Mouse (Mus musculus) ovary, postnatal 10 days (tissue): ENCODE measurements around the gene Fblim1.

Experiments used
- DNase-seq: peaks from one replicate; pipeline ENCODE4 v3.0.0; 2022; ENCODE audit warnings: low spot score

Fblim1 gene

GRCm38 (mm10) chr4:141599251-141600141 is 6.4 kb downstream of the Fblim1 start:
- no peak for DNase-seq

GRCm38 (mm10) chr4:141598894-141599250 is 7.0 kb downstream of the Fblim1 start:
- DNase-seq = no peak

- DNase-seq = no peak
Observed at GRCm38 (mm10) chr4:141598199-141598893, 7.5 kb downstream of the Fblim1 start.

GRCm38 (mm10) chr4:141596700-141597328 is 9.1 kb downstream of the Fblim1 start:
- DNase-seq = no peak

GRCm38 (mm10) chr4:141595605-141596268 is 10.2 kb downstream of the Fblim1 start:
- DNase-seq = no peak

GRCm38 (mm10) chr4:141595138-141595537 is 10.8 kb downstream of the Fblim1 start:
- no peak for DNase-seq

- DNase-seq = no peak
Observed at GRCm38 (mm10) chr4:141591547-141591946, 14.3 kb downstream of the Fblim1 start.

- DNase-seq = no peak
Observed at GRCm38 (mm10) chr4:141583919-141584318, 22.0 kb downstream of the Fblim1 start.

GRCm38 (mm10) chr4:141581051-141581450 is 24.8 kb downstream of the Fblim1 start:
- DNase-seq = no peak

- DNase-seq = no peak
Observed at GRCm38 (mm10) chr4:141578833-141579232, 27.1 kb downstream of the Fblim1 start.

- DNase-seq = no peak
Observed at GRCm38 (mm10) chr4:141576877-141577276, 29.0 kb downstream of the Fblim1 start.

- no peak for DNase-seq
Observed at GRCm38 (mm10) chr4:141576404-141576803, 29.5 kb downstream of the Fblim1 start.

- peak; percentile 78 for DNase-seq
Observed at GRCm38 (mm10) chr4:141574789-141575702, 30.9 kb downstream of the Fblim1 start.

- no peak for DNase-seq
Observed at GRCm38 (mm10) chr4:141573359-141573966, 32.4 kb downstream of the Fblim1 start.

- no peak for DNase-seq
Observed at GRCm38 (mm10) chr4:141572668-141573358, 33.1 kb downstream of the Fblim1 start.

GRCm38 (mm10) chr4:141571934-141572333 is 34.0 kb downstream of the Fblim1 start:
- DNase-seq = no peak

GRCm38 (mm10) chr4:141571337-141571739 is 34.6 kb downstream of the Fblim1 start:
- DNase-seq = no peak

- DNase-seq = no peak
Observed at GRCm38 (mm10) chr4:141570821-141571220, 35.1 kb downstream of the Fblim1 start.

GRCm38 (mm10) chr4:141570004-141570403 is 35.9 kb downstream of the Fblim1 start:
- no peak for DNase-seq

GRCm38 (mm10) chr4:141568966-141569365 is 36.9 kb downstream of the Fblim1 start:
- DNase-seq = no peak
